Mouse (Mus musculus) layer of hippocampus, postnatal 36 days (tissue): ENCODE results near the gene Prickle2. TPM values are rescaled to one million over a fixed set of nuclear protein-coding genes. Genes with fewer than 3 reads are reported as not detected.
A peak's percentile ranks its signal among the peaks of the same experiment; 100 is the strongest.

Experiments
- DNase-seq, 2 experiments: peaks; one replicate each; pipeline ENCODE4 v3.0.0; 2022
- total RNA-seq, 2 experiments: library from RNA; stranded (reverse); gene quantifications; 2 replicates each; pipeline ENCODE4 v1.2.3; 2021

Prickle2 gene
- total RNA-seq, 2 experiments from 2014 or later, result 199 to 212 TPM

- DNase-seq, result no peak
Observed at GRCm38 (mm10) chr6:92440251-92440650, 265.7 kb downstream of the Prickle2 start.

- no peak for DNase-seq
Observed at GRCm38 (mm10) chr6:92432146-92432545, 273.8 kb downstream of the Prickle2 start.

DNA sequence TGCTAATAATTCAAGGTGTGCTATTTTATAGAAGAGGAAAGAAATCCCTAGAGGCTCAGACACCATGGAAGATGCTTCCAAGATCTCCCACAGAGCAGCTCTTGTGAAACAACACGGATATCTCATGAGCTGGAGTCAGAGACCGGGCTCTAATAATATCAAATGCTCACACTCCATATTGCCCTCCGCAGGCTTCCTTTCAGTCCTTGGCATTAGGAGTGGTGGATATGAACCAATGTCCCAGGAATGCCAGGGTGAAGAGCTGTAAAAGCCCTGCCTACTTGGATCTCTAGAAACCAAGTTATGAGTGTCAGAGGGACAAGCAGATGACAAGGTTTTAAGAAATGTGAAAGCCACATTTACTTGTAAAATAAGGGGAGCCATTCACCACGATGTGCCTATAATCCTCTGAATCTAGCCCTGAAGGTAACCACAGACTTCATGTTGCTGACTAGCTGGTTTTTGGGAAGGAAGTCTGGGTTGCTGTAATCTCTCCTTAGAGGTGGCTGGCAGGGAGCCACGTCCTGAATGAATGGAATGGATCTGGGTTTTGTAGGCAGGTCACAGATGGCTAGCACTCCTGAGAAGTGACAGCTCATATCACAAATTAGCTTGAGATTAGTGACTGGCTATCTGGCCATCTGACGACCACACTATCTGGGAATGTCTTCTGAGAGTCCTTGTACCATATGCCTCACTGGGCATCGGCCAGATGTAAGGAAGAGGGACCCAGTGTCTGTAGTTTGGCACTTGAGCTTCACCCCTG, 278.4 kb downstream of the Prickle2 start:
- no peak for DNase-seq

GRCm38 (mm10) chr6:92425901-92426300, 280.1 kb downstream of the Prickle2 start:
- no peak for DNase-seq

GRCm38 (mm10) chr6:92425476-92425875, 280.5 kb downstream of the Prickle2 start:
- DNase-seq, result no peak

GRCm38 (mm10) chr6:92424991-92425390, 281.0 kb downstream of the Prickle2 start:
- no peak for DNase-seq

DNA sequence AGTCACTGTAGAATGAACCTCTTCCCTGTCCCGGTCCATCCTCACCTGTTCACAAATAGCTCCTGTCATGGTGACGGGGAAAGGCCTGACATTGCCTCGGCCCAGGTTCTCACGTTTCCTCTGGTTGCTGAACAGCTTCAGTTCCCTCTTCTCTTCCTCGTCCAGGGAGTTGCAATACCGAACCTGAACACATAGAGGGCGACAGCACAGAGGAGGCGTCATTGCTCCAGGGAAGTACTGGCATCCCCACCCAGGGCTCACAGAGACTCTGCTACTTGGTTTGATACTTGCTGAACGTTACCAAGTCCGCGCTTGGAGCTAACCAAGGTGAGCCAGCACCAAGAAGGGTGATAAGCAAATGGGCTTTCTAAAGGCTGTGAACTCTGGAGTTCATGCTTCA, 283.7 kb downstream of the Prickle2 start:
- DNase-seq, result no peak

GRCm38 (mm10) chr6:92420106-92420505, 285.8 kb downstream of the Prickle2 start:
- DNase-seq, result no peak

DNA sequence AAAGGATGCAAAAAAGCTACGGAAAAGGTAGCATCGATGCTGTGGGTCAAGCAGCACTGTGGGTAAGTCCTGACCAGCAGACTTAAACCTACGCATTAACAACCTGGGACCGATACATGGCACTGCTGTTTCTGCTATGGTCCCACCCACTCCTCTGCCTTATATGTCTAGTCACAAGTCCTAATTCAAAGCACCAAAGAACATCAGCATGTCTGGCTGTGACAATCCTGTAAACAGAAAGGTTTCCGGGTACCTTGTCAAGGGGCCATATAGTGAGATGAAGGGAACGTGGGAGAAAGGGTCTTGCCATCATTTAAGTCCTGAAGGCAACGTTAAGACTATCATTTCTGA, 290.6 kb downstream of the Prickle2 start:
- no peak for DNase-seq

DNA sequence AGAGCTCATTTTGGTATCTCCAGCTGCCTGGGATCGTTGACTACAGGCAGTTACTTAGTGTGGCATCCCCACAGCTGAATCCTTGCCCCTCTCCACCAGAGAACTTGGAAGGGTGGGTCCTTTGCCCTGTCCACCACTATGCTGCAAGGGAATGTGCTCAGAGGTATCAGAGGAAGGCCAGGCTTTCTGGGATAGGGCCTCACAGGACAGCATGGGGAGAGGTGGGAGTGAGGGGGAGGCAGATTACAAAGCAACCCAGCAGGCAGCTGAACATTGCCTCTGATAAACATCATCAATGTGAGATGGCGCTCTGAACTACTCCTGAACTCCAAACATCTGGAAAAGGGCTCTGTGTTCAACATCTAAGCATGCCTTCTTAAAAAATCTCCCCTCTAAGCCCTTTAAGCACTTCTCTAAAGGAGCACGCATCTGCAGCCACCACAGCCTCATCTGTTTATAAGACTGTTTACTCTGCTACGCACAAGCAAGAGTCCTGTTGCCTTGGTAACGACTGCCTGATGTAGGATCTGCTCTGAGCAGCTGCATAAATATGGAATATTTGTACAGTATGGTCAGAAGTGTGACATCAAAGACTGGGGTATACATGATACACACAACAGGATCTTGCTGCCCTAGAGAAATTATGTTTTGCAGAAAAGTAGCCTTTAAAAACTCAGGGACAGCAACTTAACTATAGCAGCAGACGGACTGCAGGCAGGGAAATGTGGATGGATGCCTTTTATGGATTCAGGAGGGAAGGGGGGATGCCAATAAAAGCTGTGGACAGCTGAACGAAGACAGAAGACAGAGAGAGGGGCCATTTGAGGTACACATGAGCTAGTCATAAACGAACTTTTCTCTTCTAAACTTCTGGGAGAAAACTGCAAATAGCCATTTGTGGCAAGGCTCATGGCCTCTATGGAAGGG, 291.2 kb downstream of the Prickle2 start:
- DNase-seq, result no peak

- no peak for DNase-seq
Observed at GRCm38 (mm10) chr6:92413982-92414381, 292.0 kb downstream of the Prickle2 start.

- DNase-seq, result no peak
Observed at GRCm38 (mm10) chr6:92409788-92410187, 296.2 kb downstream of the Prickle2 start.

- no peak for DNase-seq
Observed at GRCm38 (mm10) chr6:92407259-92407658, 298.7 kb downstream of the Prickle2 start.

GRCm38 (mm10) chr6:92405571-92405970, 300.4 kb downstream of the Prickle2 start:
- no peak for DNase-seq

DNA sequence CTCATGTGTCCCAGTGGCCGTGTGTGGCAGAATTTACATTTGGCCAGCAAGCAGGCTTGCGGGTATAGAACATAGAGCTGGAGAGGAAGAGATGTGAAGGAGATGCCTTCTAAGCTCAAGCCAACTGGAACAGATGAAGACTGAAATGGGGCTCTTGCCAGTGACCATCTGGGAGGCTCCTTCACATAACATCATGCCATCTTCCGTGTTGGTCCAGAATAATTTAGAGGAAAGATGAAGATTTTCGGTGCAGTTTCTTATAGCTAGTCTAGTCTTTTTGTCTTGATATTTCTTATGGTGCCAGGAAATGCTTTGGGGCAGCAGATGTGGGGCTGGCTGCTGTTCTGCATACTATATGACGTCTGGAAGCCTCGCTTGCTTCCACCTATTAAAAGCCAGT, 308.1 kb downstream of the Prickle2 start:
- DNase-seq, result no peak

DNA sequence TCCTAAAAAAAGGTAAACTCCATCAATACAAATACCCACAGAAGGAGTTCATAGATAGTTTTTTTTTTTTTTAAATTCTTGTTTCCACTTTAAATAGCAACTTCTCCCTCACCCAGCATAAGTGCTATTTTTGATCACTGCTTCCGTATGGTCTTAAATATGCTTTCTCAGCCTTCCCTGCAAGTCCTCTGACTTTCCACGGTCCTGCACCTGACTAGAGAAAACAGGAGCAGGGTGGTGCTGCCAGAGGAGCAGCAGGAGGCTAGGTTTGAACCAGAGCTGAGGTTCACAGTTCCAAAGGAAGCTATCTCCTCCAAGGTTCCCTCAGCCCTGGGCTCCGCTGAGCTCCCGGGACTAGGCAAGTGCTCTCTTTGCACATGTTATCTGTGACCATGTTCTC, 310.4 kb downstream of the Prickle2 start:
- DNase-seq, result no peak

- DNase-seq, result no peak
Observed at GRCm38 (mm10) chr6:92395143-92395542, 310.8 kb downstream of the Prickle2 start.

DNA sequence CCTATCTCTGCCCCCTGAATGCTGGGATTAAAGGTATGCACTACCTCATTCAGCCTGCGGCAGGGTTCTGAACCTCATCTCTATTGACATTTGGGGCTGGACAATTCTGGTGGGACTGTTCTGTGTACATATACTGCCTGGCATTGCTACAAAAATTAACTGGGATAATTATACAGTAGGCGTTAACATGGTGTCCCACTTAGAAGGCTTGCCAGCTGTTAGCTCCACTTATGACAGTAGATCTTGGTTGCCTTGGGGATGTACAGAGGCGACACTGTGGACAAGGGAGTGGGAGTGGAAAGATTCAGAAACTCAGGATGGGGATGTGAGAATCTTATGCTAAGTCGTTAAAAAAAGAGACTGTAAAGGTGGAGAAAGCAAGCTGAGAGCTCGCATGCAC, 311.3 kb downstream of the Prickle2 start:
- DNase-seq, result no peak

DNA sequence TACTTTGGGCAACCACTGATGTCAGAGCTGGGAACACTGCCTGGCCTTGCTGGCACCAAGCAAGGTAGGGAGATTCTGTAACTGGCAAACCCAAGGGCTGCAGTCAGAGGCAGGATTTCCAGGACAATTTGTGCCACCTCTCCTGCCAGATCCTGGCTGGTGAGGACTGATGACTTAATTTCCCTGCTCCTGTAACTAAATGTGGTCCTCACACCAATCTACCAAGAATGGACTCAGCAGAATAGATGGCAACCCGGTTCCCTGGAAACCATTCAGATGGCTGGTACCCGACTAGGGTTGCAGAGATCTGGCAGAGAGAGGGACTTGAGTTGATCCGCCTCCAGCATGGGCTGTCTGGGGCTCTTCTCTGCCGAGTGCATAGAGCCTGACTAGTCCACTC, 315.6 kb downstream of the Prickle2 start:
- DNase-seq, result peak; percentile 61 to 64

DNA sequence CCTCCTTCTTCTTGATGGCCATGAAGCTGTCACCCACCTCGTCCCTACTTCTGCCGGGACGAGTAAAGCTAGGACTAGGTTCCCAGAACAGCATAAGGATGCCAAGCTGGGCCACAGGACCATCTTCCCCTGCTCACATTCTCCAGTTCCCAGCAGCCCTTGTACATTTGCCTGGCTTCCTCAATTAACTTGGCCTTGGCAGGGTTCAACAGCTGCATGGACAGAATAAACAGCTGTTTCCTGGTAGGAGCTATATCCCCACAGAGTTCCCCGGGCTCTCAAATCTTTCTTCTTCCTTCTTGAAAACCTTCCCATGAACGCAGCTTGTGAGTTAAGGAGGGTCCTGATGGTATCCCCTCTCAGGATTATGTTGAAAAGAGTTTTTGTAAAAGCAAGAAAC, 317.3 kb downstream of the Prickle2 start:
- DNase-seq, result no peak

DNA sequence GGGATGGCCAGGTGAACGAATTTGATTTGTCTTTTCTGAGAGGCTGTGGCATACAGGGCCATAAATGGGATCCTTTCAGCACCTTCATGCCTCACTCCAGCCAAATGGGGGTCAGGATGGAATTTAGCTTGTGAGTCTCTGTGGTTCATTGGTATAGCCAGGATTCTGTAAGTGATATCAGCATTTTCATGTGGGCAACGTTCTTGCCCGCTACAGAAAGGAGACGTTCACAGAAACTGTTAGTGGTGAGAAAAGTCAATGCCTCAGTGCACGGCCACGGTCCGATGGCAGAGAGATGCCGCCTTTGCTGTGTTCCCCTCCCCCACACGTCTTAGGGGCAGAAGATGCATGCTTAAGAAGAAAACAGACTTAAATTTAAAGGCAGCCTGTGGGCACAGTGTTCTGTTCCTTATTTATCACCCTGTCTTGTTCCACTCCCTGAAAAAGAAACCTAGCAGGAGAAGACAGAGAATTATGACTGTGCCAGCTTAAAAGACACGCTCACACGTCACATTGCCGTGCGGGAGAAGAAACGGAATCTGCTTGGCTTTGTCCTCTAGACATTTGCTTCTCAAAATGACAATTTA, 322.7 kb downstream of the Prickle2 start:
- no peak for DNase-seq

DNA sequence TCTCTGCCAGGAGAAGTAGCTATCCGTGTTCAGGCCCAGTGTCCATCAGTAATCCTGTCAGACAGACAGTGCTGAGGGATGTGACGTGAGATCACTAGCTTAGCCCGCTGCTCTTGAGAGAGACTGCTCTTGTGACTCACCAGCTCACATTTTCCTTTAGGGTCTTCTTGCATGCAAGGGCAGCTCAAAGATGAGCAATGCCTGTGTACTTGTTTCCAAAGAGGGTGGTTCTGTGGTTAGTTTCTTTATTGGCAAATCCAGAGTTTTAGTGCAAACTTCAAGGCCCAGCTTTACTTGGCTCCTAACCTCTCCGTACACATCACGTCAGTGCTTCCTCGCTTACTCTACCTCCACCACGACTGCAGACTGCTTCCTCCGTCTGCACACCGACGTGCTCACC, 324.9 kb downstream of the Prickle2 start:
- no peak for DNase-seq

- DNase-seq, result no peak
Observed at GRCm38 (mm10) chr6:92374826-92375225, 331.1 kb downstream of the Prickle2 start.
